Mouse (Mus musculus) lung, postnatal 4 days (tissue): ENCODE measurements around the gene Acvr2a.
"Not testable (repeated sequence)": the region's sequence is repeated elsewhere in the genome, so short reads cannot be mapped to it uniquely, and the experiment has no call there.

Experiments
- DNase-seq, 2 experiments: peaks; one replicate each; pipeline ENCODE4 v3.0.0; 2021

Gene Acvr2a

DNA sequence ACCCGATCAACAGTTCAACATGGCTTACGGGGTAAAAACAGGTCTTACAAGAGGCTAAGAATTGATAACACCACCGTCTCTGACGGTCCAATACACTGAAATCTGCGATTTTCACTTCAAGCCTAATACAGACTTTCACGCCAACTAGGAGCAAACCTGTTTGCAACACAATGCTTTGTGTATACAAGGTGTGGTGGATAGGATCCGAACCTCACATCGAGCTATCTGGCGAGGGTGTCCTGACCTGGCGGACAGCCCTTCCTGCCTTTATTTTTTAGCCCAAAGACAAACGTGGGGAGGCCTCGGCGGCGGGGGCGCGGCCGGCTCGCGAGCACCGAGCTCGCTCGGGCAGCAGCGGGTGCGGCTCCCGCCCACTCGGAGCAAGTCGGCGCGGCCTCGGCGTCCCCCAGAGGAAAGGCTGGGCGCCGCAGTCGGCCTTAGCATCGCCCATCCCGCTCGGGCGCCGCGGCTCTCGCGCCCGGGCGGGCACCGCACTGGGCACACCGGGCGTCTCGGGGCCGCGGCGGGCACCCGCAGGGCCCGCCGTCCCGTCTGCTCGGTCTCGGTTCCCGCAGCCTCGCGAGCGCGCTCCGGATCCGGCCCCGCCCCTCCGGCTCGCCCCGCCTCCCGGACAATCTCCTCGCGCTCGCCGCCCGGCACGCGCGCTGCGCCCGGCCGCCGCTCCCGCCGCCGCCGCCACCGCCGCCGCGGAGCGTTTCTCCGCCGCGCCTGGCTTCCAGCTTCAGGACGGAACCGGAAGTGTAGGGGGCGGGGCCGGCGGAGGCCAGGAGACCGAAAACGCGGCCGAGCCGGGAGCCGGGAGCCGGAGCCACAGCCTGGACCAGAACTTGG lies at the start of gene Acvr2a:
TSS of gene Acvr2a (plus strand) at position 739 of the 852 bp plus-strand sequence.
- DNase-seq = peak; percentile 93 to 96

DNA sequence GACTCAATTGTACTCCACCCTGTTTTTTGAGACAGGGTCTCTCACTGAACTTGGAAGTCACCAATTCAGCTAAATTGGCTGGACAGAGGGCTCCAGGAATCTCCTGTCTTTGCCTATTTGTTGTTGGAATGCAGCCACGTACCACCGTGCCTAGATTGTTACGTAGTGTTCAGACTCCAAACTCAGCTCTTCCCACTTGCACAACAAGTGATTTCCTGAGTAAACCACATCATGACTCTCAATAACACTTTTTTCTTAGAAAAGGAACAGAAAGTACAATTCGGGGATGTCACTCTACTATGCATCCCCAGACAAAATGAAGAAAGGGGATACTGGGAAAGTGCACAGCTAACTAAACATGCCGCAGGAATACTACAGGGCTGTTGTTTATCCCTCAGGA lies 47.4 kb upstream of the Acvr2a start:
- DNase-seq = no peak

DNA sequence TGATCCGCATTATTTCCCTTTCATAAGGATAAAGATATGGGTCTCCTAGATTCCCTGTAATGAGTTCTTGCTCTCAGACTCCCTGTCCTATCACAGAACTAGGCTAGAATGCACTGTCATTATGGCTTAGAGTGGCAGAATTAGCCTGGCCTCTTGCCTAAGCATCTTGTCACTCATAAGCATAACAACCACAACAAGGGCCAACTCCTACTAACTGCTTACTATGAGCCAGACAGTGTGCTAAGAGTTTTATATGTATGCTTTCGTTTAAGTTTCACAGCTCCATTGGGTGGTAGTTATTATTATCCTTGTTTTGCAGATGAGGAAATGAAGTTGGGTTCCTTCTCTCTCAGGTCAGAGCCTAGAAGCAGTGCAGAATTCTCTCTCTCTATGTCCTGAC lies 46.1 kb upstream of the Acvr2a start:
- no peak for DNase-seq

DNA sequence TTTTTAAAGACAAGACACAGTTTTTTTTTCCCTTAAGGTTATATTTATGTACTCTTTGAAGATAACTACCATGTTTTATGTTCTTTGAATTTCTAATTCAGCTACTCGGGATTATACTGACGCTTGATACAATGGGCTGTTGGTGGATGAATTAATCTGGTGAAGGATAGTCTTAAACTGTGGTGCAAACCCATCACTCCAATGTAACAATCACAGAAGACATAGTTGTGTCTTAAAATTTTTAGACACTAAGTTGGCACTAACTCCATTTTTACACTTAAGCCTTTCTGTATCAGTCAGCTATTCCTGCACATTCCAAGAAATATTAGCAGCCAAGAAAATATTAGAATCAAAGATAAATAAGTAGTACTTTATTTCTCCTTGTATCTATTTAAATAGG lies 45.7 kb upstream of the Acvr2a start:
- no peak for DNase-seq

DNA sequence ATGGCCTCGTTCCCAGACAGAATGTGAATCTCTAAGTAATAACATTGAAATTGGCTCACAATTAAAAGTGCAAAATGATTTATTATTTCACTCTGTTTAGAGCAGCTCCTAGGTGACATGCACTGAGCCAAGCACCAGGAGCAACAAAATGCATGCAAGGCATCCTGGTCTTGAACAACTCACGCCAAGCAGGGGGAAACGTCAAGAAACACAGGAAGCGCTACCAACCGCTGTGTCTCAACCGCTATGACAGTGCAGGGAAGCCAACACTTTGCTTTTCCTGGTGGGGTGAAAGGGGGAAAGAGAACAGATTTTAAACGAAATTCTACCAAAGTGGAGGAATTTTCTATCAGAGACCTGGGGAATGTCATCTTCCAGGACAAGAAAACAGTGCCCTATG lies 43.8 kb upstream of the Acvr2a start:
- DNase-seq = no peak

DNA sequence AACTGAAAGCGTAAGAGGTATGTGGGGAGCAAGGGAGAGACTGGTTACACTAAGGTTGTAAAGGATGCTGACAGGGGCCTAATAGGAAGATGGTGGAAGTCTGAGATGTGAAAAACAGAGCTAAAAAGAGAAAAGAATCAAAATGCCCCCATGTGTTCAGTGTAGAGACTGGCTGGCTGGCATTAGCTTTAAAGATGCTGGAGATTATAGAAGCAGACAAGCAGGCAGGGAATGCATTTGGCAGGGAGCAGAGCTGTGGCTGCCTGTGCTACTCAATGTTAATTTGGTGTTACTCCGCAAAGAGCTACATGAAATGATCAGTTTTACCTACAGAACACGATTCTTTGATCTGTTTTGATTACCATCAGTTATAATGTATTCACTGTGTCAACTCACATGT lies 43.3 kb upstream of the Acvr2a start:
- DNase-seq = no peak

DNA sequence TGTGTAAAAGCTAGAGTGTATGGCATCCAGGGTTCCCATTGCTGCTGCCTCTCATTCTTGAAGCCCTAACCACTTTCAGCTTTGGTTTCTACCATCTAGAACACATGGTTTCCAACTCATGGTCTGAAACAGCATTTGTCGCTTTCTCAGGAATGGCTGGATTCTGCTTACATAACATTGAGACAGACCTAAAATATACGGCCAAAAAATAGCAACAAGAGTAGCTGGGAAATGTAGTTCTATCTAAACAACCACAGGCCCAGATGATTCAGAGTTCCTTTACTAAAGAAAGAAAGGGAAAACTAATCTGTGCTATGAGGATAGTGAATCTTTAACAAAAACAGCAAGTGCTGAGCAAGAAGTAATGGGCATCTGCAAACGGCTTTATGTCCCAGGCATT lies 38.6 kb upstream of the Acvr2a start:
- no peak for DNase-seq

DNA sequence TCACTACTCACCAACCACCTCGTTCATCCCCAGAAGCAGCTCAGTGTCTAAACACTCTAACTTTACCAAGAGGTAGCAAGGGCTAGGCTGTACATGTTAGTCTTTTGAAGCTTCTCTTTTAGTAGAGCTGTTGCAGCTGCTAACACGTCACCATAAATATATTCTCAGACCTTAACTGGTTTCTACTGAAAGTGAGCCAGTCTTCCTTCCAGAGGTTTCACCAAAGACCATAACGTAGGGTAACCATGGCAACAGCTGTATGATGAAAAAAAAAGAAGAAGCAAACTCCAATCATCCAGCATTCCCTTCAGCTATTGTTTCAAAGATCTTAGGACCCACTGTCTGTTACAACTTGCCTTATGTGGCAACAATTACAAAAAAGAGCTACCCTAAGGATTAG lies 25.0 kb upstream of the Acvr2a start:
- DNase-seq = no peak

DNA sequence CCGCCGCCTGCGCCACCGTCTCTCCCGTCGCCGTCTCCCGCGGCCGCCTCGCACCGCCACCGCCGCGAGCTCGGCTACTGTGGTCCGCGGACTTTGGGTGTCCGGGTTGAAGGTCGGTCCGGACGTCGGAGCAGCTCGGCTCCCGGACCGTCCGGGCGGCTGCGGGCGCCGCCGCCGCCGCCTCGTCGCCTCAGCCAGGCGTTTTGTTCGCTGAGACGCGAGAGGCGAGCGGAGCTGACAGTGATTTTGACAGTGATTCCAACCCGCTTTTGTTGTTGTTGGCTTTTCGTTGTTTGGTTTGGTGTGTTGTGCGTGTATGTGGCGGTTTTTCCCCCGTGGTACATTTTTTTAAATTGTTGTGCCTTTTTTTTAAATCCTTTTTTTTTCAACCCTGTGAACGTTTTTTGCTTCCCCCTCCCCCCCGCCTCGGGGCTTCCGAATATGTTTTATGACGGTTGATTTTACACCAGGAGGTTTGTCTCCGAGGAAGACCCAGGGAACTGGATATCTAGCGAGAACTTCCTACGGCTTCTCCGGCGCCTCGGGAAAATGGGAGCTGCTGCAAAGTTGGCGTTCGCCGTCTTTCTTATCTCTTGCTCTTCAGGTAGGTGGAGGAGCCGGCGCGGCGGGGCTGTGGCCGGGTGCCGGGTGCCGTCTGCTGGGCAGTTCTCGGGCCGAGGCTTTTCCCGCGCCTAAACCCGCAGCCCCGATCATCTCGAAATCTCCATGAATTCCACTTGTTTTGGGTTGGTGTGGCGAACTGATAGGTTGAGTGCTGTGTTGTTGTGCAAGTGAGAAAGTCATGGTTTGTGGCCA lies 522 bp downstream of the Acvr2a start:
- DNase-seq = peak; percentile 57 to 62

DNA sequence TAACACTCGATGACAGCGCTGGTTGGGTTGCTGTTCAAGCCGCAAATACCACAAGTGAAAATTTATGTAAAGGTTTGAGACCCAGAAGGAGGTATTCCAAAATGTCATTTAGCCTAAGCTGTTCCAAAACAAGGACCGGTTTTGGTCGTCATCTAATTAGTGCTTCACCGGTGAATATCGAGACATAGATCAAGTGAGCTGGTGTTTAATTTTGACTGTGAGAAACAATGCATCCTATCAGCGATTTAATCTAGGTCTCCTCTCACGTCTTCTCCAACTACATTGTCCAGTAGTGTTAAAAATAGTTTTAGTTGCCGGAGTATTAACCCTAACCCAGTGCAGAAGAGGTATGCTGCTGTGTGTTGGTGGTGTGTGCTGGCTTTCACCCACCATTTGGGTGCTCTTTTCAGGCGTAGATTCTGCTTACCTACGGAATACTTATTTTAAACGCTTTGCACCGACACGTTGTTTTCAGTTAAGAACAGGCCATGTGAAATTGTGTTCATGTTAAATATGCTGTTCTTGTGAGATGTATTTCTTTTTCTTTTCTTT lies 1.2 kb downstream of the Acvr2a start:
- DNase-seq = no peak

DNA sequence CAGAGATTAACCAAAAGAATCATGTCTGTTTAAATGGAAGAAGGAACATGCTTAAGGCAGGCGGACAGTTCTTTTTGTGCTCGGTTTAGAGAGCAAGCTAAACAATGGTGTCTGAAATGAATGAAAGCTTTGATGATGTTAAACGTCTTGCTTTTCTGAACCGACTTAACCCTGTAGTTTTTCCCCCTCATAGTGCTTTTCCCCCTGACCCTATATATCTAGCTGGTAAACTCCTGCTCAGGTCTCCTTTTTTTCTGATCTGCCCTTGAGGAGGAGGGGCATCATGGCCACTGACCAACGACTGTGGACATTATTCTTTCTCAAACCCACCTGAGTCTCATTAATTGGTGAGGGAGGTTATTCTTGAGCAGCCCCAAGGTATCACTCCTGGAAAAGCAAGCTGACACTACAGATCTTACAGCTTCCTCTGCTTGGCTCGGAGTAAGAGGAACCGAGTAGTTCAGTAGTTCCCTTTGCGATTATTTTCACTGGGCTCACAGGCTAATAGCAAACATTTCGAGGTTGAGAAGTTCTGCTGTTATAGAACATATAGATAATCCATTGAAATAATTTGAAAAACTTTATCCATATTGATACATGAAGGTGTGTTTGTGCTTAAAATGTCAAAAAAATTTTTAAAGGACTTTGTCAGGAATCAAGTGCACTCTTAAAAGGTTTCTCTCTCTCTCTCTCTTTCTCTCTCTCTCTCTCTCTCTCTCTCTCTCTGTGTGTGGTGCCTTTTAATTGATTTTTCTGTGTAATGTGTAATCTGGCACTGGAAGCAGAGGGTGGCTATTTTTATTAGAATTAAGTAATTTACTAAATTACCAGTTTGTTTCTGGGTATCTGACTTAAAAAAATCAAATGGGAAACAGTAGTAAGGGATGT lies 2.5 kb downstream of the Acvr2a start:
- no peak for DNase-seq

DNA sequence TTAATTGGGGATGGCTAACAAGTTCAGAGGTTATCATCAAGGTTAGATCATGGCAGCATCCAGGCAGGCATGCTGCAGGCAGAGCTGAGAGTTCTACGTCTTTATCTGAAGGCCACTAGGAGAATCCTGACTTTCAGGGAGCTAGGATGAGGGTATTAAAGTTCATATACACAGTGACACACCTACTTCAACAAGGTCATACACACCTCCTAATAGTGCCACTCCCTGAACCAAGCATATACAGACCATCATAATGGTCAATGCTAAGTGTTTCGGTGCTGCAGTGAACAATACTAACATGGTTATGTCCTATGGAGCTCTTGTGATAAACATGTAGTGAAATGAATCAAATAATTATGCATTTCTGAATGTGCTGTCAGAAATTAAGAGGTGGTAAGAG lies 12.0 kb downstream of the Acvr2a start:
- DNase-seq = no peak

DNA sequence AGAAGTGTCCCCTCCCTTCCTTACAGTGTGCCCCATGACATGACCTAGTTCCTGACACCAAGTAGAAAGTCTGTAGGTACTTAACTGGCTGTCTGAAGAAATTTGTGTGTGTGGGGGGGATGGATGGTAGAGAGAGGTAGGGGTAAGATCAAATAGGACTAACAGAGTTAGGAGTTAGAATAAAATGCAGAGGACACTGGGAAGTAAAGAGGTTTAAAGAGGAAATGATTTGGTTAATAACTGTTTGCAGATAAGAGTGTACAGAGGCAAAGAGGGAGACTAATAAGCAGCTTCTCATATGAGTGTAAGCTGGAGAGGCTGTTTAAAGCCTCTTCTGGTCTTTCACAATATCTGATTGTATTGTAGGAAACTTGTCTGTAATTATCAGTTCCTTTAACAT lies 12.5 kb downstream of the Acvr2a start:
- DNase-seq = no peak

DNA sequence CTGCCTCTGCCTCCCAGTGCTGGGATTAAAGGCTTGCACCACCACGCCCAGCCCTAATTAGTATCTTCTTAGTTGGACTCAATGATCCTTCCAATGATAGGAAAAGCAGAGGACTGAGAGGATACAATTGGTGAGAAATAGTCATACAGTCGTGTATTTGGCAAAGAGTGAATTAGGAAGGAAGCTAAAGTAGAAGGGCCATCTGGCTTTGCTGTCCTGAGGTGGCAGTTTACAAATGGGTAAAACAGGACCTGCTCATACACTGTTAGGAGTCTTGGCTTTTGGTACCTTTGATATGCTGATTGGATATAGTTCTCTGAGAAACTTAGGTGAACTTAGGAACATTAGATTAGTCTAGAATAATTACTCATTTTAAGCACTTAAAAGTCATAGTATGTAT lies 16.6 kb downstream of the Acvr2a start:
- no peak for DNase-seq

DNA sequence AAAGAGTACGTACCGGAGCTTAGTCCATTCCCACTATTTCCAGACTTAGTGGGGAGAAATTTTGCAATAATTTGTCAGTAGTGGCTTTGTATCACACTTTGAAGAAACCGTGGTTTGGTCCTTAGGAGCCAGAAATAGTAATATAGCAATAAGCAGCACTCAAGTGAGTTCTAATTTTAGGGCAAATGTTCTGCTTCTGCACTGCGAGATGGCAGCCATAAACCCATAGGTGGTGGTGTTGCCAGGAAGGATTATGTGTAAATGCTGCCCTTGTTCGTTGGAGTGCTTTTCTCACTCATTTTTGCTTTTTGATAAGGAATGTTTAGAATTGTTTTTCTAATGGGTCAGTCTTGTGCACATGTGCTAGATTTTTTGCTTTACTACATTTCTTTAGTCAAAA lies 18.4 kb downstream of the Acvr2a start:
- no peak for DNase-seq

DNA sequence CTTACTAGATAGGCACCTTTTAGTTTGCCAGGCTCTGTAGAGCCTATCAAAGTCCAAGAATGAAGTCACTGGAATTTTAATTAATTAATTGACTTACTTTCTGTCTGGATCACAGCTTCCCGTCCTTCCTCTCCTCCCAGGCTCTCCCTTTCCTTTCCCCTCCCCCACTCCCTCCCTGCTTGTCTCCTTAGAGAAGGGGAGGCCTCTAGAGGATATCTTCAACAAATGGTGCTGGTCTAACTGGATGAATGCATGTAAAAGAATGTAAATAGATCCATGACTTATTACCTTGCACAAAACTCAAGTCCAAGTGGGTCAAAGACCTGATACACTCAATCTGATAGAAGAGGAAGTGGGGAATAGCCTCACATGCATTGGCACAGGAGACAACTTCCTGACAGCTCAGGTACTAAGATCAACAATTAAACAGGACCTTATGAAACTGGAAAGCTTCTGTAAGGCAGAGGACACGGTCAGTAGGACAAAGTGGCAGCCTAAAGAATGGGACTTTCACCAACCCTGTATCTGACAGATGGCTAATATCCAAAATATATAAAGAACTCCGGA lies 20.1 kb downstream of the Acvr2a start:
- no peak for DNase-seq

DNA sequence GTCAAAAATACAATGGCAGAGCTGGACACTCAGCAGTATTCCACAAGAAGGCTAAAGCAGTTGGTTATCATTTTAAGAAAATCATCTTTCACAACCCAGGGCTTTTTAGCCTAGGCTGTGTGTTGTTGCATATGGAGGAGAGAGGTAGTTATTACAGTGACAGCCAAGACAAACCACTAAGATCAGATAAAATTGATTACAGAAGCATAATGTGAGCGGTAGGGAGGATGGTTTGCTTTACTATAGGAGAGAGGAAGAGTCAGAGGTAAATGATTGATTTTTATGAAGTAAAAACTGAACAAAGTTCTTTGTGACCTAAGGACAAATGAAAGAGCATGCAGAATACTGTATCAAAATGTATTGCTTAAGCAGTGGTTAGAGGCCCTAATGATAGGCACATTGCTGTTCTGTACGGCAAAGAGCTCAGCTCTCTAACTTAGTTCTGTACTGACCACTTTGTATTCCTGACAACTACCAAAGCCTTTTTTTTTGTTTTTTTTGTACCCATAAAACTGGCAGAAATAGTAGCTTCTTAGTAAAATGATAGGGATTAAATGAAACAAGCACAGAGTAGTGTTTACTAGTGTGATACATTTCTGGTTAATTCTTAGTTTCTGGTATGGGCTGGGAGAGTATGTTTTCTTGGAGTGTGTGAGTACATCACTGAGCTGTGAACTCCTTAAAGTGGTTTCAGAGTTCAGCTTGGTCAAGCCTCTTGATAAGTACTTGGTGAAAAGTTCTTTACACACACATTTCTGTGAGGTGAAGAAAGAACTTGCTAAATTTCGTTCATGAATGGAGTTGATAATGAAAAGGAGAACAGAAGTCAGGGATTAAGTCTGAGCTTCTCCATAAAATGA lies 27.9 kb downstream of the Acvr2a start:
- DNase-seq = no peak

DNA sequence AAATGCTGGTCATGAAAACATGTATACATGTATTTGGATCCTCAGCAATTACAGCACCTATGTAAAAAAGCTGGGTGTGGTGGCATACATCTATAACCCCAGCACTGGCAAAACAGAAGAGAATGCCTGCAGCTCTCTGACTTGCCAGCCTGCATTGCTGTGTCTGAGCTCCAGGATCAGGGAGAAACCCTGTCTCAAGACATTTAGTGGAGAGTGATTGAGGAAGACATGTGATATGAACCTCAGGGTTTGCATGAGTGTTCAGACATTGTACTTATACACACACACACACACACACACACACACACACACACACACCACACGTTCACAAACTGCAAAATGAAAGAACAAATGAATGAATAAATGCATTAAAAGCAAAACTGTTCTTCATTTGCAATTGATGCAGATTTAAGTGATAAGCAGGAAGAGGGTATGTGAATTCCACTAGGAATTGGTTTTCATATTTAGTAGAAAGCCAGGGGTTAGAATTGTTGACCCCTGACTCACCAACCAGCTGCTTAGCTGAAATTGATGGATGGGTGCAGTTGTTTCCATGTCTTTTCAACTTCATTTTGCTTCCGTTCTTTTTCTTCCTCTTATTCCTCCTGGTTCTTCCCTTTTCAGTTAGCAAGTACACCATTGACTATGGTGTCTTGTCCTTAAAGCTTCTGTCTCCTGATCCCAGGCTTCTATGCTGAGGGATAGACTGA lies 32.9 kb downstream of the Acvr2a start:
- no peak for DNase-seq

DNA sequence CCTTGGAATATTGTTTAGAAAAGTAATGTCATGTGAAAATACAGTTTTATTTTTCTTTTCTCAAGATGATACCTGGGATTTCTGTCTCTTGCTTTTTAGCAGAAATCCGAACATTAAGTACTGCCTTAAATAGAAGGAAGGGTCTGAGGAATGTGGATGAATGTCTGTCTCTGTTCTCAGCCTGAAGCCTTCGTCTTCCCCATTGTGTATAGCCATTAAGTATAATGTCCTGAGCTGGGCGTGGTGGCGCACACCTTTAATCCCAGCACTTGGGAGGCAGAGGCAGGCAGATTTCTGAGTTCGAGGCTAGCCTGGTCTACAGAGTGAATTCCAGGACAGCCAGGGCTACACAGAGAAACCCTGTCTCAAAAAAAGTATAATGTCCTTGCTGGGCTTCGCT lies 51.7 kb downstream of the Acvr2a start:
- DNase-seq = not testable (repeated sequence)

DNA sequence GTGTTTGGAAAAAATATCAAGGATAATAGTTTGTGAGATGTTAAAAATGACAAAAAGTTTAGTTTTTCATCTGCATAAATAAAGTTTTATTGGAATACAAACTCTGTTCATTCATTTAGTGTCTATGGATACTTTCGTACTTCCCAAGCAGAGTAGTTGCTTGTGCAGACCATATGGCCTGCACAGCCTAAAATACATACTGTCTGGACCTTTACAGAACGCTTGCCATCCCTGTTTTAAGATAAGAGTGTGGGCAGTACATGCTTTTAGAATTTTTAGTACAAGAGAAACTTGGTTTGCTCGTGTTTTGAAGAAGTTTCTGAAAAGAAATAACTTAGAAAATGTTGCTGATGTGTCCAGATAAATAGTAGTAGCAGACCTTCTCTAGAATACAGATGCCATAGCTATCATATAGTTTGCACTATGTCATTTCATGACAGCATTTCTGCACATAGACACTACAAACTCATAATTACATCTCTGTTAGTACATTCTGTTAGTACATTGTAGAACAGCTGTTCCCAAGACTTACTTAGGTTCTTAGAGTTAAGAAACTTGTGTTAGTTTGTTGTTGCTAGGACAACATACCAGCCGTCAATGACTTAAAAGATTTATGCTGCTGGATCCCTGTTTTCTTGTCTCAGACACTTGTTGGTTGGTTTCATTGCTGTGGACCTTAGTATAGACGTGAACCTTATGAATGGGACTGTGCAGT lies 54.4 kb downstream of the Acvr2a start:
- no peak for DNase-seq
